Mouse (Mus musculus): ENCODE measurements around the gene Saysd1. TPM values are rescaled to one million over a fixed set of nuclear protein-coding genes. Genes with fewer than 3 reads are reported as not detected.

Saysd1 gene
- polyA plus RNA-seq, 1 experiment from 2014 or later = 8.6 TPM

DNA sequence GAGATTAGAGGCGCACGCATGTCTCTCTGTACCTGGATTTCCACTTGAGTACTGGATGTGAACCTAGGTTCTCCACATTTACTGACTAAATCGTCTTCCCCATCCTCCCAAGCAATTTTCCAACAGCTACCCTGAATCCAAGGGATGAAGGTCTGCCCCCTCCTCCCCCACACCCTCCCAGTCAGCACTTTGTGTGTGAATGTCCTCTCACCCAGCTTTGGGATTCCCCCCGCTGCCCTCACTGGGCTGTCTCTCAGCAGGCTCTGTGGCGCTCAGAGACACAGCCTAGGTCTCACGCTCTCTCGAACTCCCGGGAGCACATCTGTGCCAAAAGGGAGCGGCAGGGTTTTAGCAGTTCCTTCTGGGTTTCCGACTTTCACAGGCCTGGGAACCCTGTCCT is 17.4 kb upstream of the Saysd1 start:
- WGBS (ENCODE audit: insufficient replicate concordance) = 52% methylated on average over 10 of the region's 10 CpGs
- H3K4me2 ChIP-seq = no peak overlapping the region
- no peaks in the 10 kb centered on the region for H3K27me3 ChIP-seq (ENCODE audit: control insufficient read depth, insufficient read depth, low read length)
- ATAC-seq (replicated peaks; ENCODE audit: insufficient number of reproducible peaks, low FRiP score, low TSS enrichment) = no peak
- no peaks in the 10 kb centered on the region for H3K9me3 ChIP-seq (replicated peaks; ENCODE audit: control insufficient read depth, low read length)
- H3K4me1 ChIP-seq (ENCODE audit: control insufficient read depth, insufficient read depth, low read length) = peaks cover 4% of the 10 kb centered on the region; the same call in 1 of the 2 replicates
- H3K4me3 ChIP-seq (ENCODE audit: low read depth, low read length) = no peak overlapping the region
- no peak overlapping the region for H3K27ac ChIP-seq (ENCODE audit: low read depth, low read length)
- no peaks in the 10 kb centered on the region for H3K36me3 ChIP-seq (ENCODE audit: control insufficient read depth, insufficient read depth, low read length)
- no peak overlapping the region for H3K9ac ChIP-seq (ENCODE audit: low read depth, low read length)

DNA sequence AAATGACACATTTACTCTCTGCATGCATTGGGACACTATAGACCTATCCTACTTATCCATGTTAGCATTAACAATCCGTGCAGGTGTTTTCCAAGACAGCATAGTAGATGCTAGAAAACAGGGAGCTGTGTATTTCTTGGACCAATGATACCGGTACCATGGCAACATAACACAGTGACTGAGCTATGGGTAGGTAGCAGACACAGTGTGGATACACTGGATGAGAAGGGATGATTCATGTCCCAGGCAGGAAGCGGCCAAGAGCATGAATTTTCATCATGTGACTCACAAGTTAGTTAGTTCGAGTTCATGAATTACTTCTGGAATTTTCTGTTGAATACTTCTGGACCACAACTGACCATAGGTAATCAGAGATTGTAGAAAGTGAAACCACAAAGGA is 16.6 kb upstream of the Saysd1 start:
- H3K36me3 ChIP-seq (ENCODE audit: control insufficient read depth, insufficient read depth, low read length) = no peaks in the 10 kb centered on the region
- no peak for ATAC-seq (replicated peaks; ENCODE audit: insufficient number of reproducible peaks, low FRiP score, low TSS enrichment)
- peaks cover 4% of the 10 kb centered on the region; the same call in 1 of the 2 replicates for H3K4me1 ChIP-seq (ENCODE audit: control insufficient read depth, insufficient read depth, low read length)
- 86% methylated on average over 4 of the region's 4 CpGs for WGBS (ENCODE audit: insufficient replicate concordance)
- H3K27ac ChIP-seq (ENCODE audit: low read depth, low read length) = no peak overlapping the region
- no peaks in the 10 kb centered on the region for H3K27me3 ChIP-seq (ENCODE audit: control insufficient read depth, insufficient read depth, low read length)
- H3K4me2 ChIP-seq = no peak overlapping the region
- no peak overlapping the region for H3K9ac ChIP-seq (ENCODE audit: low read depth, low read length)
- no peaks in the 10 kb centered on the region for H3K9me3 ChIP-seq (replicated peaks; ENCODE audit: control insufficient read depth, low read length)
- H3K4me3 ChIP-seq (ENCODE audit: low read depth, low read length) = no peak overlapping the region

DNA sequence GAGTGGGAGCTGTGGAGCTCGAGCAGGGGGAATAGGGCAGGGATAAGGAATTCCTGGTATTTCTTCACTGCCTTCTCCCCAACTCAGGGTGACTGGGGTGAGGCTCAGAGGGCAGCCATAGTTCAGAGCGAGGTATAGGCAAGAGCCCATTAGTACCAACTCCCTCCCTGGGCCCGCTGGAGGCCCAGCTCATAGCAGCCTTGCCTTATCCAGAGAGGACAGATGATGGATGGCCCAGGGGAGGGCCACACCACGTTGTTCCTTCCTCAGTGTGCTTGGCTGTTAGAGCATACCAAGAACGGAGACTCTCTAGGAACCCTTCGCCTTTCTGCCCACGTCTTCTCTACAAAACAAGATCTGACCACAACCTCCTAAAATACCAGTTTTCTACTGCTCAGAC is 15.9 kb upstream of the Saysd1 start:
- WGBS (ENCODE audit: insufficient replicate concordance) = 45% methylated on average over 7 of the region's 7 CpGs
- Histone ChIP-seq H3K4me3 (ENCODE audit: low read depth, low read length) (no peak overlapping the region), H3K27ac (ENCODE audit: low read depth, low read length) (no peak overlapping the region), H3K4me2 (no peak overlapping the region), H3K36me3 (ENCODE audit: control insufficient read depth, insufficient read depth, low read length) (no peaks in the 10 kb centered on the region), H3K9ac (ENCODE audit: low read depth, low read length) (no peak overlapping the region), H3K27me3 (ENCODE audit: control insufficient read depth, insufficient read depth, low read length) (no peaks in the 10 kb centered on the region), H3K9me3 (replicated peaks; ENCODE audit: control insufficient read depth, low read length) (no peaks in the 10 kb centered on the region), H3K4me1 (ENCODE audit: control insufficient read depth, insufficient read depth, low read length) (peaks cover 4% of the 10 kb centered on the region; the same call in 1 of the 2 replicates)
- no peak for ATAC-seq (replicated peaks; ENCODE audit: insufficient number of reproducible peaks, low FRiP score, low TSS enrichment)

DNA sequence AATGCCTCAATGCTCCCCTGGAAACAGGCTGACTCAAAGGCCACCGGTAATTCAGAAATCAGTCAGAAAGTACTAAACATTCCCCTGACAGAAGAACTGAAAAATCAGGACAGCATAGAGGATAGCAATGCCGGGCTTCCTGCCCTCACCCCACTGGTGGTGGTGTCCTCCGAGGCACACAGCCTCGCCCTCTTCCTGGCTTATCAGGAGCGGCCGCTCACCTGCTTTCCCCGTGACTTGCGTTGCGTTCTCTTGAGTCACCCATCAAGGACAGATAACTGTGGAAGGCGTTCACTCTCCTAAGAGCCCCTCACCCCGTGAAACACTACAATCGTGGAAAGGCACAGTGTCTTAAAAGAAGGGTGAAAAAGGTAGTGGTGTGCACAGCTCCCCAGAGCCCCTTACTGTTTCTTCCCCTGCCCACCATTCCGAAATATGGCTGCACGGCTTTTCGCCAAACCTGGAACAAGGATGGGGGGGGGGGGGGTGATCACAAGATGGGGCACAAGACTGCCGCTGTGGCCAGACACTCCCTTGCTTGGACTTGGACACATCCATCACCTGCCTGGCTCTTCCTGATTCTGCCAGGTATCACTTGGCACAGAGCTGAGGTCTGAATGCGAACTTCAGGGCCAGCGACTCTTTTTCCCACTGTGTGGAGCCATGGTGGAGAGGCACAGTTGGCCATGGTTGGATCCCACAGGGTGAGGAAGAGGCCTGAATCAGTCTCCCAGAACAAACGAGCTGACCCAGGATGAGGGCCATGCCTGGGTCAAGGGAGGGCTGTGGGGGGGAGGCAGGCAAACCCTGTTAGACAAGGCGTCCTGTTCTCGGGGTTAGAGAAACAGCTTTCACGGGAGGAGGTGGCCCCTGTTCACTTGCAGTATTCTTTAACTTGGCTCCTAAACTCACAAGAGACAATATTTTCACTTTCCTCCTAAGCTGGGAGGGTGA is 11.1 kb upstream of the Saysd1 start:
- WGBS (ENCODE audit: insufficient replicate concordance) = 82% methylated on average over 22 of the region's 22 CpGs
- H3K9me3 ChIP-seq (replicated peaks; ENCODE audit: control insufficient read depth, low read length) = no peaks in the 10 kb centered on the region
- no peak overlapping the region for H3K4me3 ChIP-seq (ENCODE audit: low read depth, low read length)
- no peak overlapping the region for H3K27ac ChIP-seq (ENCODE audit: low read depth, low read length)
- no peaks in the 10 kb centered on the region for H3K36me3 ChIP-seq (ENCODE audit: control insufficient read depth, insufficient read depth, low read length)
- H3K4me2 ChIP-seq = no peak overlapping the region
- H3K9ac ChIP-seq (ENCODE audit: low read depth, low read length) = no peak overlapping the region
- no peak for ATAC-seq (replicated peaks; ENCODE audit: insufficient number of reproducible peaks, low FRiP score, low TSS enrichment)
- H3K27me3 ChIP-seq (ENCODE audit: control insufficient read depth, insufficient read depth, low read length) = no peaks in the 10 kb centered on the region
- no peaks in the 10 kb centered on the region for H3K4me1 ChIP-seq (ENCODE audit: control insufficient read depth, insufficient read depth, low read length)

DNA sequence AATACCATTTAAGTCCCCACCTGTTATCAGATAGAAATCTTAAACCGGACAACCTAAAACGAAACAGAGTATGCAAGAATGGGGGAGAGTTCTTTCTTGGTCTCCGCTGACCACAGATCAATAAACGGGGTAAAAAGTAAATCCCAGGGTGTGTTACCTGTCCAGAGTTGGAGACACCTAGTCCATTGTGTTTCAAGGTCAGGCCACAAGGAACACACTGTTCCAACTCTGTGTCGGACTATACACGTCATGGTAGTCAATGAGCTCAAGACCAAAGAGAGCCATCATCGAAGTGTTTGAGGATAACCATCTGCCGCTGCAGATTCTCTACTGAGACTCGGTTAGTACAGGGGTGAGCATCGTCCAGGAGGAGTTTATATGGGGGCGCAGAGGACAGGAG is 10.2 kb upstream of the Saysd1 start:
- Histone ChIP-seq H3K4me3 (ENCODE audit: low read depth, low read length) (no peak overlapping the region), H3K4me2 (no peak overlapping the region), H3K27me3 (ENCODE audit: control insufficient read depth, insufficient read depth, low read length) (no peaks in the 10 kb centered on the region), H3K27ac (ENCODE audit: low read depth, low read length) (no peak overlapping the region), H3K36me3 (ENCODE audit: control insufficient read depth, insufficient read depth, low read length) (no peaks in the 10 kb centered on the region), H3K4me1 (ENCODE audit: control insufficient read depth, insufficient read depth, low read length) (peaks cover 4% of the 10 kb centered on the region), H3K9me3 (replicated peaks; ENCODE audit: control insufficient read depth, low read length) (no peaks in the 10 kb centered on the region), H3K9ac (ENCODE audit: low read depth, low read length) (no peak overlapping the region)
- 85% methylated on average over 11 of the region's 11 CpGs for WGBS (ENCODE audit: insufficient replicate concordance)
- no peak for ATAC-seq (replicated peaks; ENCODE audit: insufficient number of reproducible peaks, low FRiP score, low TSS enrichment)

DNA sequence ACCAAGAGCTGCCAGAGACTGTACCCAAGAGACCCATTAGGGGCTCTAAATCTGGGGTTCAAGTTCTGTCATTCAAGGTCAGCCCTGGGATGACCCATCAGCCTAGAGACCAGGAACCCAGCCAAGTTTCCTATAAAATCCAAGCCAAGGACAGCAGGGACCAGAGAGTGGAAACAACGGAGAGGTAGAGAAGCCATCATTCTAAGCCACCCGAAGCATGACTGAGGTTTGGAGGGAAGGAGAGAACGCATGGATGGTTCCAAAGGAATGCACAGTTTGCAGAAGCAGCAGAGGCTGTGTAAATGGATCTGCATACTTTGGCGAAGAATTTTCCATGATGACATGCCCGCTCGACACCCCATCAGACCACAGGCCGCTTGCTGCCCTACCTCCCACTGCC is 9.5 kb upstream of the Saysd1 start:
- H3K27ac ChIP-seq (ENCODE audit: low read depth, low read length) = no peak overlapping the region
- H3K27me3 ChIP-seq (ENCODE audit: control insufficient read depth, insufficient read depth, low read length) = no peaks in the 10 kb centered on the region
- no peak overlapping the region for H3K9ac ChIP-seq (ENCODE audit: low read depth, low read length)
- peaks cover 4% of the 10 kb centered on the region for H3K4me1 ChIP-seq (ENCODE audit: control insufficient read depth, insufficient read depth, low read length)
- no peaks in the 10 kb centered on the region for H3K9me3 ChIP-seq (replicated peaks; ENCODE audit: control insufficient read depth, low read length)
- no peak for ATAC-seq (replicated peaks; ENCODE audit: insufficient number of reproducible peaks, low FRiP score, low TSS enrichment)
- no peaks in the 10 kb centered on the region for H3K36me3 ChIP-seq (ENCODE audit: control insufficient read depth, insufficient read depth, low read length)
- no peak overlapping the region for H3K4me2 ChIP-seq
- H3K4me3 ChIP-seq (ENCODE audit: low read depth, low read length) = no peak overlapping the region
- WGBS (ENCODE audit: insufficient replicate concordance) = 82% methylated on average over 7 of the region's 7 CpGs

DNA sequence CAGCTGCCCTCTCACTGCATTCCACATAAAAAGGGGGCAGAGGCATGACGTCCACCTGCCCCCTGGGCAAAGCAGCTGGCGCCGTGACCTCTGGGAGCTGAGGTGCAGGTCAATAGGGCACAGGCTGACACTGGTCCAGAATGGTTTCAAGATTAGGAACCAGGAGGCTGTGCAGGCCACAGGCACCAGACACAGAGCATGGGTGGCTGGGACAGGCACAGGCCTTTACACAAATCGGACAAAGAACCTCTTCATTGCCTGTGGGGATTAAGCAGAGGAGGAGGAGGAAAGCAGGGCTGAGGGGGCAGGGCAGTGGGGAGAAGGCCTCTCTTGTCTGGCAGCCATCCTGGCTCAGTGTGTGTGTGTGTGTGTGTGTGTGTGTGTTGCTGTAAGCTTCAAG is 5.8 kb upstream of the Saysd1 start:
- Histone ChIP-seq H3K36me3 (ENCODE audit: control insufficient read depth, insufficient read depth, low read length) (no peaks in the 10 kb centered on the region), H3K27me3 (ENCODE audit: control insufficient read depth, insufficient read depth, low read length) (no peaks in the 10 kb centered on the region), H3K27ac (ENCODE audit: low read depth, low read length) (peak overlapping the region; percentile 36; the same call in 1 of the 2 replicates), H3K9me3 (replicated peaks; ENCODE audit: control insufficient read depth, low read length) (no peaks in the 10 kb centered on the region), H3K9ac (ENCODE audit: low read depth, low read length) (no peak overlapping the region), H3K4me2 (no peak overlapping the region), H3K4me3 (ENCODE audit: low read depth, low read length) (no peak overlapping the region), H3K4me1 (ENCODE audit: control insufficient read depth, insufficient read depth, low read length) (peaks cover 4% of the 10 kb centered on the region)
- no peak for ATAC-seq (replicated peaks; ENCODE audit: insufficient number of reproducible peaks, low FRiP score, low TSS enrichment)
- WGBS (ENCODE audit: insufficient replicate concordance) = 61% methylated on average over 4 of the region's 4 CpGs

DNA sequence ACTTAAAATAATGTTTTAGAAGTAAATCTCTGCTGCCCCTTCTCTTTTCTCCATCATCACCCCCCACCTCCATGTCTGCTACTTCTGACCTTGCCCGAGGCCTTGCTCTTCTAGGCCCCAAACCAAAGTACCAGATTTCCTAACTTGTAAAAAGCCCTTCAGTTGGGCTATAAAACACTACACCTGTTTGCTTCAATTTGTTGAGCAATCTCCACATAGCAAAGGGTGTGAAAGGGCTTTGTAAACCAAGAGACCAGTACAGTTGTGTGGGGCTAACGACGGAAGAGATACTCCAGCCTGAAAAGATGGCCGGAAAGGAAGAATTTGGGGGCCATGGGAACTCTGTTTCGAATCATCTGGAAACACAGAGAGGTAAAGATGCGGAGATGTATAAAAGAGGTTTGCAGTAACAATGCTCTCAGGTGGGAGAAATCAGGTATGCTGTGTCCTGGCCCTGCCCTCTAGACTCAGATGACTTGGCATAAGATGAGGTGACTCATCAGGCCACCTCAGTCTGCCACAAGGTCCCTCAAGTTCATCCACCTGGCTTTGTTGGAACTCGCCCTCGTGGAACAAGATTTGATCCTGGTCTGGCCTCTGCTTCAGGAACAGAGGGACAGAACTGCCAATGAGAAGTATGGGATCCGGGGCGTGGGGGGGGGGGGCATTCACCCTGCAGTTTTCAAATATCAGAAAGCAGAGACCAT is 3.2 kb downstream of the Saysd1 start:
- no peak overlapping the region for H3K27ac ChIP-seq (ENCODE audit: low read depth, low read length)
- no peaks in the 10 kb centered on the region for H3K36me3 ChIP-seq (ENCODE audit: control insufficient read depth, insufficient read depth, low read length)
- no peak for ATAC-seq (replicated peaks; ENCODE audit: insufficient number of reproducible peaks, low FRiP score, low TSS enrichment)
- H3K9me3 ChIP-seq (replicated peaks; ENCODE audit: control insufficient read depth, low read length) = no peaks in the 10 kb centered on the region
- no peak overlapping the region for H3K4me2 ChIP-seq
- no peaks in the 10 kb centered on the region for H3K27me3 ChIP-seq (ENCODE audit: control insufficient read depth, insufficient read depth, low read length)
- 82% methylated on average over 10 of the region's 10 CpGs for WGBS (ENCODE audit: insufficient replicate concordance)
- H3K4me3 ChIP-seq (ENCODE audit: low read depth, low read length) = no peak overlapping the region
- no peak overlapping the region for H3K9ac ChIP-seq (ENCODE audit: low read depth, low read length)
- no peaks in the 10 kb centered on the region for H3K4me1 ChIP-seq (ENCODE audit: control insufficient read depth, insufficient read depth, low read length)
